Mouse (Mus musculus) bone marrow macrophage, adult 2 months (primary cell): ENCODE results near the gene Dpp6.

ENCODE experiments used
- CTCF ChIP-seq: IDR thresholded peaks from 2 replicates; pipeline ENCODE4 v1.5.1; 2012; ENCODE audit warnings: low read depth, mild to moderate bottlenecking, low read length, moderate library complexity
- POLR2A ChIP-seq: IDR thresholded peaks from 2 replicates; pipeline ENCODE4 v1.6.1; 2012; ENCODE audit warnings: mild to moderate bottlenecking, low read depth, low read length, borderline replicate concordance

DNA sequence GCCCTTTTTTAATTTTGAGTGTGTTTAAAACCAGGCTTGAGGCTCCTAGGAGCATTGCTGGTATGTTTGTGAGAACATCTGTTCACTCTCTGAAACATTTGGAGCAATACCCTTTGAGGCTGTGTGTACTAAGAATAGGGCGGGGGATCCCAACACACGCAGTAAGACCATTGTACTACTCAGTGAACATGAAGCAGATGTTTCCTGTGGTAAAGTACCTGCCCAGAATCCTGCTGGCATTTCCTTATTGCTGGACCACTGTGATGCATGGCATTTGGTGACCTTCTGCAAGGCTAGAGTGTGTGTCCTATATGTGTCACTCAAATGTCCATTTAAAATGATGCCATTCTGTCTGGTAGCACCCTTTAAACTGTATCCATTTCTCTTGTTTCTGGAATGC lies 854.5 kb downstream of the Dpp6 start:
- no peak for TF ChIP-seq CTCF
- TF ChIP-seq POLR2A, result no peak
